Comparison of ENCODE assay signal across 19 mouse cellular contexts in genomic region chr8:28371752-28372151, GRCm38 (mm10).
"Had no signal": no experiment of that assay in that cellular context is flagged by ENCODE, and none has a peak within 500 bp of the region (broad histone marks: within the 10 kb centered on the region; RNA-seq: fewer than 3 reads in every experiment).

No protein-coding gene starts in this region.

- H3K27ac ChIP-seq: midbrain, embryonic 10.5 days; midbrain, embryonic 12.5 days; neural tube, embryonic 13.5 days; neural tube, embryonic 15.5 days had no signal

- H3K4me1 ChIP-seq: midbrain, embryonic 10.5 days; midbrain, embryonic 12.5 days; neural tube, embryonic 13.5 days; neural tube, embryonic 15.5 days had no signal

- ATAC-seq: midbrain, embryonic 16.5 days had no signal

- H3K4me3 ChIP-seq: midbrain, embryonic 10.5 days; midbrain, embryonic 12.5 days; myocyte; neural tube, embryonic 13.5 days; neural tube, embryonic 15.5 days had no signal

- H3K27me3 ChIP-seq: midbrain, embryonic 12.5 days; neural tube, embryonic 13.5 days; neural tube, embryonic 15.5 days had no signal

- DNase-seq: lung, adult 18-20 months; lung, embryonic 14.5 days; lung, postnatal 10 days; lung, postnatal 4 days; midbrain, embryonic 14.5 days; retina, postnatal 1 day; right cerebral cortex, adult 18-20 months; right cerebral cortex, postnatal 25 days; right cerebral cortex, postnatal 4 days; spleen, adult 18-20 months; thymus, adult 18-20 months; thymus, postnatal 14 days; thymus, postnatal 36 days had no signal

- H3K9me3 ChIP-seq: midbrain, embryonic 10.5 days; midbrain, embryonic 12.5 days; neural tube, embryonic 13.5 days; neural tube, embryonic 15.5 days had no signal

- H3K36me3 ChIP-seq: midbrain, embryonic 10.5 days; midbrain, embryonic 12.5 days; neural tube, embryonic 13.5 days; neural tube, embryonic 15.5 days had no signal

- H3K4me2 ChIP-seq: lung, embryonic 14.5 days; midbrain, embryonic 12.5 days; neural tube, embryonic 13.5 days; neural tube, embryonic 15.5 days had no signal

- H3K9ac ChIP-seq: lung, embryonic 14.5 days; midbrain, embryonic 12.5 days; neural tube, embryonic 13.5 days; neural tube, embryonic 15.5 days had no signal
